ENCODE assay signal across 8 mouse cellular contexts in genomic region chr11:45955127-45955627, GRCm38 (mm10). TPM values are rescaled to one million over a fixed set of nuclear protein-coding genes. Genes with fewer than 3 reads are reported as not detected.
DNase-seq lines count a peak whose midpoint lies in the region; ATAC-seq and TF ChIP-seq lines count a peak whose summit lies in the region.

Thg1l (minus strand) TSS chr11:45955494.

- H3K9ac ChIP-seq in lung, postnatal 0 days (replicated peaks; ENCODE audit: low read depth) = no peak within 1 kb of the TSS

- H3K36me3 ChIP-seq in hindbrain, embryonic 10.5 days = peaks cover 27% of the 10 kb centered on the region
- peaks cover 4% of the 10 kb centered on the region; the same call in 1 of the 2 replicates for H3K36me3 ChIP-seq in lung, postnatal 0 days (ENCODE audit: insufficient read depth, low read length)

- peak; percentile 92 for DNase-seq in MEL-GATA-1-ER (ENCODE audit: extremely low read depth, low read depth)
- DNase-seq in cerebellum, adult 8-10 months = peak; percentile 88
- peak; percentile 92 for DNase-seq in hindbrain, embryonic 10.5 days (ENCODE audit: low spot score)
- peak; percentile 93 for DNase-seq in layer of hippocampus, adult 9-11 months
- peak; percentile 97 for DNase-seq in lung, postnatal 0 days (ENCODE audit: low spot score)
- DNase-seq in ovary, postnatal 14 days (ENCODE audit: low spot score) = peak; percentile 78
- peak; percentile 92 for DNase-seq in thymus, postnatal 14 days

- H3K4me3 ChIP-seq in hindbrain, embryonic 10.5 days = peak within 1 kb of the TSS; percentile 71
- H3K4me3 ChIP-seq in lung, postnatal 0 days (ENCODE audit: low read depth, low read length) = peak within 1 kb of the TSS; percentile 56

- TF ChIP-seq EP300 in lung, postnatal 0 days (IDR thresholded peaks at IDR 0.05) = no peak; the same call in none of the 2 replicates

- WGBS in hindbrain, embryonic 10.5 days = under 1% methylated on average over 32 of the region's 32 CpGs
- under 1% methylated on average over 32 of the region's 32 CpGs for WGBS in lung, postnatal 0 days

- peak; percentile 99 for ATAC-seq in frontal cortex, adult (ENCODE audit: low TSS enrichment)
- ATAC-seq in lung, postnatal 0 days = peak; percentile 99

- no peak for TF ChIP-seq CTCF in lung, postnatal 0 days (IDR thresholded peaks at IDR 0.05)

- peak within 1 kb of the TSS; percentile 38 for H3K4me2 ChIP-seq in lung, postnatal 0 days (replicated peaks; ENCODE audit: low read depth, low read length)

- H3K9me3 ChIP-seq in hindbrain, embryonic 10.5 days = no peaks in the 10 kb centered on the region
- H3K9me3 ChIP-seq in lung, postnatal 0 days (ENCODE audit: low read length) = no peaks in the 10 kb centered on the region

- peak within 1 kb of the TSS; percentile 89 for H3K27ac ChIP-seq in hindbrain, embryonic 10.5 days
- H3K27ac ChIP-seq in lung, postnatal 0 days (ENCODE audit: low read length) = peak within 1 kb of the TSS; percentile 60

- no peaks in the 10 kb centered on the region for H3K27me3 ChIP-seq in hindbrain, embryonic 10.5 days (ENCODE audit: insufficient read depth, poor library complexity, severe bottlenecking)
- no peaks in the 10 kb centered on the region for H3K27me3 ChIP-seq in lung, postnatal 0 days (replicated peaks; ENCODE audit: insufficient read depth, low read length)

- H3K4me1 ChIP-seq in hindbrain, embryonic 10.5 days (replicated peaks) = peaks cover 5% of the 10 kb centered on the region; the same call in 1 of the 2 replicates
- H3K4me1 ChIP-seq in lung, postnatal 0 days (ENCODE audit: insufficient read depth, low read depth, low read length) = peaks cover 3% of the 10 kb centered on the region; the same call in 1 of the 2 replicates

RNA-seq across cellular contexts. Expression of gene Thg1l, which starts in this region (rescaled TPM):
- 13.5 and 15.6 TPM in 2 replicates for polyA plus RNA-seq in hindbrain, embryonic 10.5 days (2016; fragmentation: Nextera tagmentation; extraction: Ambion mirVana)
- 6.0 and 6.9 TPM in 2 replicates for polyA plus RNA-seq in lung, postnatal 0 days (2015; fragmentation: Nextera tagmentation; extraction: Ambion mirVana)

Comparison
In these comparisons a context has a peak if more than half of its experiments do, and no peak if none do; other contexts are left out.
1. Peak in every context shown above with its lines: DNase-seq, ATAC-seq, H3K4me3 ChIP-seq and H3K27ac ChIP-seq.